Mouse (Mus musculus): ENCODE measurements around the gene Invs.

GRCm38 (mm10) chr4:48334927-48335763 lies 55.6 kb downstream of the Invs start:
- no peak for TF ChIP-seq CTCF (conservative IDR thresholded peaks at IDR 0.05; ENCODE audit: low read length)
- no peak for TF ChIP-seq POU5F1 (IDR thresholded peaks at IDR 0.05; ENCODE audit: borderline replicate concordance, low read length)
